Comparison of ENCODE assay signal across 25 mouse cellular contexts in the genomic region with DNA sequence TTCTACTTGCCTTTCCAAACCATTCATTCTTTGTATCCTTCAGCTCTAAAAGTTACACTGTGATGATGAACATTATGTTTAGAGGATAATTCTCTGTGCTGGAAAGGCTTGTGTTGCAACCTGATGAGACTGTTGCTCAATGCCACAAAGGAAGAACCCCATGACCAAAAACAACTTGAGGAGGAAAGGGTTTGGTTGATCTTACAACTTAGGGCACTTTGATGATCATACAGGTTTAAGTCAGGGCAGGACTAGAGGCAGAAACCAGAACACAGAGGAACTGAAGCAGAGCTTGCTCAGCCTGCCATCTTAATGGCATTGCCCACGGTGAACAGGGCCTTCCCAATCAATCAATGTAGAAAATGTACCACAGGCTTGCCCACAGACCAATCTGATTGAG. TPM values are rescaled to one million over a fixed set of nuclear protein-coding genes. Genes with fewer than 3 reads are reported as not detected.
"Had no signal": no experiment of that assay in that cellular context is flagged by ENCODE, and none has a peak within 500 bp of the region (broad histone marks: within the 10 kb centered on the region; RNA-seq: fewer than 3 reads in every experiment).

No protein-coding gene starts in this region.

- DNase-seq: liver, postnatal 0 days; lung, adult 2 months; lung, postnatal 14 days; lung, postnatal 36 days; right cerebral cortex, postnatal 14 days; thymus, adult 2 months; thymus, postnatal 25 days; thymus, postnatal 4 days had no signal

- H3K27me3 ChIP-seq: lung, embryonic 15.5 days; megakaryocyte, embryonic 14.5 days; midbrain, embryonic 13.5 days; midbrain, embryonic 15.5 days; neural tube, embryonic 12.5 days; stomach, embryonic 15.5 days had no signal

- H3K27ac ChIP-seq: lung, embryonic 15.5 days; macrophage; midbrain, embryonic 13.5 days; midbrain, embryonic 15.5 days; neural tube, embryonic 12.5 days; stomach, embryonic 15.5 days; stomach, postnatal 0 days had no signal

- H3K4me1 ChIP-seq: lung, embryonic 15.5 days; megakaryocyte, embryonic 14.5 days; midbrain, embryonic 13.5 days; midbrain, embryonic 15.5 days; neural tube, embryonic 12.5 days; stomach, embryonic 15.5 days had no signal

- H3K9me3 ChIP-seq: lung, embryonic 15.5 days; neural tube, embryonic 12.5 days; stomach, embryonic 15.5 days had no signal

- H3K36me3 ChIP-seq: lung, embryonic 15.5 days; midbrain, embryonic 13.5 days; midbrain, embryonic 15.5 days; neural tube, embryonic 12.5 days; stomach, embryonic 15.5 days had no signal

- H3K9ac ChIP-seq: liver, postnatal 0 days; lung, embryonic 15.5 days; midbrain, embryonic 13.5 days; midbrain, embryonic 15.5 days; neural tube, embryonic 12.5 days; stomach, embryonic 15.5 days had no signal

- H3K4me2 ChIP-seq: lung, embryonic 15.5 days; midbrain, embryonic 11.5 days; midbrain, embryonic 13.5 days; midbrain, embryonic 15.5 days; neural tube, embryonic 12.5 days; stomach, embryonic 15.5 days had no signal

- ATAC-seq: liver, postnatal 0 days; lung, postnatal 0 days; midbrain, embryonic 13.5 days; midbrain, embryonic 15.5 days had no signal

- H3K4me3 ChIP-seq: lung, embryonic 15.5 days; megakaryocyte, embryonic 14.5 days; midbrain, embryonic 13.5 days; midbrain, embryonic 15.5 days; neural tube, embryonic 12.5 days; stomach, embryonic 15.5 days had no signal

RNA-seq across cellular contexts. Expression of gene Hist1h2bj, which starts 18.4 kb away (rescaled TPM):
- polyA plus RNA-seq: macrophage had no signal

RNA-seq across cellular contexts. Expression of gene Hist1h2ag, which starts 18.7 kb away (rescaled TPM):
- total RNA-seq: monocyte, adult 5-6 weeks had no signal
- polyA plus RNA-seq: macrophage; midbrain, postnatal 0 days had no signal

RNA-seq across cellular contexts. Expression of gene Vmn1r188, which starts 22.8 kb away (rescaled TPM):
- total RNA-seq: midbrain, postnatal 0 days; monocyte, adult 5-6 weeks; neutrophil, adult 5-6 weeks had no signal
- polyA plus RNA-seq: liver, postnatal 0 days; lung, adult 2 months; lung, embryonic 15.5 days; lung, postnatal 0 days; macrophage; midbrain, embryonic 11.5 days; midbrain, embryonic 13.5 days; midbrain, embryonic 15.5 days; midbrain, postnatal 0 days; neural tube, embryonic 12.5 days; neural tube, embryonic 14.5 days; spleen, adult 2 months; stomach, embryonic 15.5 days; stomach, postnatal 0 days; testis, adult 2 months; thymus, adult 2 months; urinary bladder, adult 2 months had no signal

RNA-seq across cellular contexts. Expression of gene Hist1h2bk, which starts 25.8 kb away (rescaled TPM):
- polyA plus RNA-seq: macrophage; midbrain, postnatal 0 days; neural tube, embryonic 14.5 days had no signal
